Mouse (Mus musculus) spleen, adult 12 weeks (tissue): ENCODE measurements at regions not wholly inside any gene's neighbourhood (a gene's known extent, or its start where the extent isn't known, plus 50 kb on each side); places are given as distances from the start of the nearest gene placed in this dataset.
"Not testable (repeated sequence)": the region's sequence is repeated elsewhere in the genome, so short reads cannot be mapped to it uniquely, and the experiment has no call there.

Source experiments
- DNase-seq: peaks from one replicate; pipeline ENCODE4 v3.0.0; 2022; ENCODE audit warnings: low spot score

GRCm38 (mm10) chr10:91447974-91448703 lies 267.0 kb upstream of the Tmpo start:
- no peak for DNase-seq

GRCm38 (mm10) chr10:91443321-91443720 lies 262.2 kb upstream of the Tmpo start:
- DNase-seq: no peak

GRCm38 (mm10) chr10:91440051-91440450 lies 258.9 kb upstream of the Tmpo start:
- DNase-seq: no peak

DNA sequence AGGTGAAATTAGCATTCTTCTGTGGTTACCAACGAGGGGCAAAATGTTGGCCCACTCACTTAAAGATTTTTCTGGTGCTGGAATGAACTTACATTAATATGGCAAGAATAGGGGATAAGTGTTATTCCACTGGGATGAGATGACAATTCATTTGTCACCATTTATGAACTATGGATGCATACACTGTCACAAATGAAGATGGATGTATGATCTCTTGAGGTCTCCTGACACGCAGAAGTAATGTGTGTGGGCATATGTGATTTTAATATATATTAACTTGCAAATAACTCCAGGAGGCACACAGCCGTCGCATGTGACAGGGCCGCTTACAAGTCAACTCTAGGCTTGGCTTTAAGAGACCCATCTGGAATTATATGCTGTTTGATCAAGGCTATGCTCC lies 256.8 kb upstream of the Tmpo start:
- no peak for DNase-seq

- DNase-seq: no peak
Observed at GRCm38 (mm10) chr10:91436091-91436569, 255.0 kb upstream of the Tmpo start.

GRCm38 (mm10) chr10:91430281-91430680 lies 249.2 kb upstream of the Tmpo start:
- DNase-seq: no peak

- DNase-seq: no peak
Observed at GRCm38 (mm10) chr10:91426584-91426983, 245.5 kb upstream of the Tmpo start.

DNA sequence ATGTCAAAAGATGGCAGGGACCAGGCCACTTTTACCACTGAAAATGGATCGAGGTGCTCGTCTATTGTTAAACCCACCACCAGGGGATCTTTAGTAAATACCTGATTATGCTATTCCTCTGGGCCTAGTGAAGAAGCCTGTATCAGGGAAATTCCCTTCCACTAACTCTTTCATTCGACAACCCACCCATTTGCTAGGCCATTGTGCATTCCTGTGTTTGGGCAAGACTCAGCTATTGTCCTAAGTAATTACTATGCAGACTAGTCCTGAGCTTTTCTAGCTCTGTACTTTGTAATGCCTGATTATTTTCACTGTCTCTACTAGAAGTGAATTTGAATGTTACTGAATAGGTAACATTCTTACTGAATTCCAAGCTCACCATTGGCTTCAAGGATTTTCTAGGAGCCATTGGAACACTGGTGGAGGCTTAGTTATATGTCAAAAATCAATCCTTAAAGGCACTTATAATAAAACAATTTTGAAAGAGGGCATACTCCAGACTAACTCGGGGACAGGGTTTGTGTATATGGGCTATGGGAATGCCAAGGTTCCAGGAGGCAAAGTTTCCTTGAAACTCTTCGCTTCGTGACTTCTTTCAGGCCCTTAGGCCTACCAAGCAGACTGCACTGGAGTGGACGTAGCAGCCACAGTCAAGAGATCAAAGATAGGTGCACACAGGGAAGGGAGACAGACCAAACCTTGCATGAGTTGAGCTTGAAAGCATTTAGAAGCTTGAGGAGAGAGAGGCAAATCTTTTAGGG lies 244.7 kb upstream of the Tmpo start:
- DNase-seq: not testable (repeated sequence)

- no peak for DNase-seq
Observed at GRCm38 (mm10) chr10:91424786-91425185, 243.7 kb upstream of the Tmpo start.

DNA sequence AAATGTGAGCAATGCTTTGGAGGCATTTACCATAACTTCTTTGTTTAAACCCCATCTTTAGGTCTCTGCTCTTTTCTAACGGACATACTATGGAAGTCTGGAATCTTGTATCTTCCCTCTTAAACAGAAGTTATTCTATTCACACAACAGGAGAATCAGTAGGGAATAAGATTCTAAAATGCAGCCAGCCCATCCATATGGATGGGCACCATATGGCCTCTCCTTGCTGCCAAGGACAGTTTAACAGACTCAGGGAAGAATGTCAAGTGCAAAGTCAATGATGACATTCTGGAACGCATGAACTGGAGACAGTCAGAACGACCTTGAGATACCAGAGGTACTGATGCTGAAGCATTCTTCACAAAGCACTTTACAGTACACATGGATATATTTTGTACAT lies 206.1 kb upstream of the Tmpo start:
- DNase-seq: no peak

- DNase-seq: no peak
Observed at GRCm38 (mm10) chr10:91384372-91384771, 203.3 kb upstream of the Tmpo start.

DNA sequence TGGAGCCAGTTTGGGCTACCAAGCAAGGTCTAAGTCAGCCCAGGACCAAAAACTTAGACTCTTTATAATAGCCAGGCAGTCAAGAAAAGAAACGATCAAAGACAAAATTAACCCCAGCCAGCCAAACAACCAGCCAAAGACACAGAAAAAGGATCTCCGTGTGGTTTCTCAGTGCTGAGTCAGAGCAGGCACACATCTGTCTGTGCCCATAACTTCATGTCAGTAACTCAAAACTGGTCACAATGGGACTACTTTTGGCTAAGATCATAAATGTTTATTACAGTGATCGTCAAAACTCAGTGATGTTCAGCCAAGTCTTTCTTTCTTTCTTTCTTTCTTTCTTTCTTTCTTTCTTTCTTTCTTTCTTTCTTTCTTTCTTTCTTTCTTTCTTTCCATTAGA lies 195.6 kb upstream of the Tmpo start:
- DNase-seq: no peak

GRCm38 (mm10) chr10:91367488-91367887 lies 186.4 kb upstream of the Tmpo start:
- no peak for DNase-seq

DNA sequence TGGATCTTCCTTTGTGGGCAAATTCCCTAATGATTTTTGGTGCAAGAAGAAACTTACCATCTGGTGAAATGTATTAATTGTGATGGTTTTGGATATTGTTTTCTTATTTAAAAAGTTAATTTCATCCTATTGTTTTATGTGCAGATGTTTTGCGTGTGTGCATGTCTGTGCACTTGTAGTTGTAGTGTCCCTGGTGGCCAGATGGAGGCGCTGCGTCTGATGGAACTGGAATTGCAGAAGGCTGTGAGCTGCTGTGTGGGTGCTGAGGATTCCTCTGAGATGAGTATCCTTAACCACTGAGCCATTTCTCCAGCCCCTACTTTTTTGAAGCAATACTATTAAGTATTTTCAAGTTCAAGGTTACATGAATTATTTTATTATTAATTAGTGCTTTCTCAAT lies 181.5 kb upstream of the Tmpo start:
- no peak for DNase-seq

DNA sequence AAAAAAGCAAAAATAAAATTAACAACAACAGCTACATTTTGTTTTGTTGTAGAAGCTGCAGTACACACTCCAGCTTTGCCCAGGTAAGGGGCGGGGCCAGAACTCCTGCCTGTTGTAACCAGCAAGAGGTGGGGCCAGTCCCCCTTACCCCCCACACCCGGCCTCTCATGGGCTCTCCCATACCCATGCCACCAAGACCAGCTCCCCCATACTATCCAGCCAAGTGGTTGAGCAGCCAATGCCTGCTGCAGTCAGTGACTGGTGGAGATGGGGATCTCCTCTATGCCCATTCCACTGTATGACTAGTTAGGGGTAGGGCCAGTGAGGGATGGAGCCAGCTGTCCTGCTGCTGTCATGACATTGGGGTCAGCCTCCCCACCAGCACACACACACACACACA lies 180.5 kb upstream of the Tmpo start:
- DNase-seq: no peak

GRCm38 (mm10) chr10:91345465-91345864 lies 164.3 kb upstream of the Tmpo start:
- DNase-seq: no peak

DNA sequence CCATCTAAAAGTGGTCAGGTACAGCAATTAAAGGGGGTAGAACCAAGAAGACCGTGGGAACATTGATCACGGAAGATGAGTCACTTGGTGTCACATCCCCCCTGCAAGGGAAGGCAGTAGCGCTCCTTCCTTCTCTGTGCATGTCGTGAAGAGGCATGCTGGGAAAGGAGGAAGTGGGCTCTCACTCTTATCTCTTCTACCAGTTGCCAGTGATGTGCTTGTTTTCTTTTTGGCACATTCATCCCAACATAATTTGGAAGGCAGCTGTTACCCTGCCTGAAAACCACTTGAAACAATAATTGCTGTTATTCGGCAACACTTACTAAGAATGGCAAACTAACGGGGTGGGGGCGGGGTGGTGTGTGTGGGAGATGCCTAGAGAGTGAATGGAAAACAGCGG lies 161.0 kb upstream of the Tmpo start:
- no peak for DNase-seq

GRCm38 (mm10) chr10:91339361-91339760 lies 158.2 kb upstream of the Tmpo start:
- no peak for DNase-seq

DNA sequence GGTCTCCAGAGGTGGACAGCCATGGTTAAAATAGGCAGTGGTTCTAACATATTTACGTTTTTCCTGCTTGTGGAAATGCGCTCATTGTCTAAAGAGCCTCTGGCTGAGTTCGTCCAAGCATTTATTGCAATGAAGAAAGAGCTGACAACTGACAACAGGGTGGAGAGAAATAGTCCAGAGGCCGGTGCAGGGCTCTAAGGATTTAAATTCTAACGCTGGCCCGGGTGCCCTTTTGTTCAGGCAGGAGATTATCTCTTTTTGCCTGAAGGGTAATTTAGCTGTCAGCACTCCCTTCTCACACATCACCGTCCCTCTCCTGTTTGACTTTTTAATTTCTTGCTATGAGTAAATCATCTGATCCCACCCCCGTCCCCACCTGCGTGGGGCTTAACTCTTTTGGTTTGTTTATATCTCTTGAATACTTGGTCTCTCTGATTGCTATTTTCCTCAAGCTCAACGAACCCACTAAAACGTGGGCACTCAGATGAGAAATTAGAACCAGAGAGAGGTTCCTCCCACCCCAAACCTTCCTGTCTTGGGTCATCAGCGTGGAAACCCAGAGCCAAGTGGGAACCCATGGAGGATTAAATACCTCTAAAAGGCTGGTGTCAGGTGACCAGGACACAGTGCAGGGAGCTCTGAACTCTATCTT lies 145.7 kb upstream of the Tmpo start:
- no peak for DNase-seq

- DNase-seq: no peak
Observed at GRCm38 (mm10) chr10:91326144-91326655, 145.1 kb upstream of the Tmpo start.

DNA sequence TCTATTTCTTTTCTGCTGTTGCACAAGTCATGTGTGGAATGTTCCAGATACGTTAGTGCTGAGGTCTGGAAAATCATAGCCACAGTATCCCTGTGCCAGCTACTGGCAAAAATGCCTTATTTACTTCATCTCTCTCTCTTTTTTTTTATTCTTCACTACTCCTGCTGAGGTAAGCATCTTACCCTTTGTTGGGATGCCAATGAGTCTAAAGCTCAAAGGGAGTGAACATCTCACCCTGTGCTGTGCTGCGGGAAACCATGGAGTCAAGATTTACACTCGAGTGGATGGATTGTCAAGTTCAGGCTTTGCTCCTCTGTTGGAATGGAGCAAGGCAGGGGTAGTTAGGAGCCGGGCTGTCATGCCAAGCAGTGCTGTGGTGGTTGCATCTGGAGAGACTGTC lies 140.1 kb upstream of the Tmpo start:
- DNase-seq: no peak

- DNase-seq: no peak
Observed at GRCm38 (mm10) chr10:91319442-91320112, 138.5 kb upstream of the Tmpo start.
